Mouse (Mus musculus) heart, adult 2 months (tissue): Measurements from ENCODE around the gene Pitpnm1. TPM values are rescaled to one million over a fixed set of nuclear protein-coding genes. Genes with fewer than 3 reads are reported as not detected.

ENCODE experiments used
- DNase-seq, 2 experiments: peaks; one replicate each; pipeline ENCODE4 v3.0.0; 2021
- H3K27ac ChIP-seq: fragments of 200-600 bp; 2 replicates; pipeline ENCODE4 v1.8.1; 2022
- H3K27me3 ChIP-seq: fragments of 200-500 bp; 2 replicates; pipeline ENCODE4 v1.6.1; 2012; ENCODE audit warnings: mild to moderate bottlenecking, low read length, inconsistent platforms, mixed read lengths; ENCODE audit not compliant: control insufficient read depth, insufficient read depth
- H3K36me3 ChIP-seq: fragments of 200-500 bp; 2 replicates; pipeline ENCODE4 v1.6.1; 2012; ENCODE audit warnings: low read length, inconsistent platforms; ENCODE audit not compliant: control insufficient read depth, insufficient read depth
- H3K4me1 ChIP-seq: fragments of 200-500 bp; 2 replicates; pipeline ENCODE4 v1.6.1; 2011; ENCODE audit warnings: low read length; ENCODE audit not compliant: control insufficient read depth, insufficient read depth
- H3K4me3 ChIP-seq: fragments of 200-600 bp; 2 replicates; pipeline ENCODE4 v1.8.1; 2022
- H3K79me2 ChIP-seq: fragments of 200-500 bp; replicated peaks from 2 replicates; pipeline ENCODE4 v1.6.1; 2012; ENCODE audit warnings: mild to moderate bottlenecking, inconsistent platforms, low read length, moderate library complexity, mixed read lengths; ENCODE audit not compliant: control insufficient read depth, insufficient read depth
- H3K9ac ChIP-seq: fragments of 200-500 bp; 2 replicates; pipeline ENCODE4 v1.6.1; 2012; ENCODE audit warnings: low read depth, mild to moderate bottlenecking, control low read depth, inconsistent platforms, low read length, mixed read lengths
- CTCF ChIP-seq: fragments of 200-600 bp; IDR thresholded peaks from 2 replicates; pipeline ENCODE4 v1.8.1; 2022; ENCODE audit warnings: antibody characterized with exemption, mild to moderate bottlenecking, moderate library complexity
- EP300 ChIP-seq: fragments of 200-500 bp; IDR thresholded peaks from 2 replicates; pipeline ENCODE4 v1.6.1; 2011; ENCODE audit warnings: low read depth, low read length, control low read depth; ENCODE audit not compliant: insufficient read depth
- POLR2A ChIP-seq: fragments of 200-500 bp; IDR thresholded peaks from 2 replicates; pipeline ENCODE4 v1.6.1; 2011; ENCODE audit warnings: mild to moderate bottlenecking, low read depth, low read length, control low read depth; ENCODE audit not compliant: insufficient read depth
- WGBS: fragments of 180-500 bp; shearing (Covaris S2); methylation state at CpG from one replicate; pipeline ENCODE4 v1.1.7; 2018; 5-methylcytosine and 5-hydroxymethylcytosine counted together
- intact Hi-C: fragments of 180-260 bp; cut with DNase I; formaldehyde crosslinking; loops from one replicate; pipeline ENCODE4 v1.15.1; 2025
- polyA plus RNA-seq: library from polyadenylated mRNA; depleted of rRNA; stranded (reverse); fragments of >200 nt; gene quantifications from 2 replicates; pipeline ENCODE4 v1.2.3, GENCODE M21; 2012
- total RNA-seq, 2 experiments: library from RNA; stranded (reverse); gene quantifications; 2 replicates each; pipeline ENCODE4 v1.2.3; 2021

The Pitpnm1 gene
- total and polyA plus RNA-seq, 3 experiments, result 18.1 to 49.9 (median 19.9) TPM

- H3K4me1 ChIP-seq, result peaks cover 10% of the 10 kb centered on the region
- no peak overlapping the region for H3K27ac ChIP-seq
- H3K9ac ChIP-seq, result no peak overlapping the region
- no peaks in the 10 kb centered on the region for H3K36me3 ChIP-seq
- H3K4me3 ChIP-seq, result no peak overlapping the region
- H3K27me3 ChIP-seq, result no peaks in the 10 kb centered on the region
- intact Hi-C loops, result no loop called here
- no peak for DNase-seq
- TF ChIP-seq POLR2A (no peak), EP300 (no peak)
- no peaks in the 10 kb centered on the region for H3K79me2 ChIP-seq
- 88% methylated on average over 5 of the region's 5 CpGs for WGBS
Measured at GRCm38 (mm10) chr19:4151898-4152297, 52.1 kb downstream of the Pitpnm1 start.

GRCm38 (mm10) chr19:4152445-4153231 lies 52.8 kb downstream of the Pitpnm1 start:
- no peak for DNase-seq
- Histone ChIP-seq H3K27ac (peak overlapping the region; percentile 40; the same call in 1 of the 2 replicates), H3K36me3 (no peaks in the 10 kb centered on the region), H3K9ac (no peak overlapping the region), H3K4me1 (peaks cover 10% of the 10 kb centered on the region), H3K79me2 (no peaks in the 10 kb centered on the region), H3K4me3 (no peak overlapping the region), H3K27me3 (no peaks in the 10 kb centered on the region)
- intact Hi-C loops, result no loop called here
- TF ChIP-seq EP300, result no peak
- no peak for TF ChIP-seq POLR2A
- TF ChIP-seq CTCF, result no peak
- 80% methylated on average over 8 of the region's 8 CpGs for WGBS

- H3K4me3 ChIP-seq, result no peak within 1 kb of the TSS
- H3K27me3 ChIP-seq, result no peaks in the 10 kb centered on the region
- H3K36me3 ChIP-seq, result no peaks in the 10 kb centered on the region
- H3K4me1 ChIP-seq, result peaks cover 7% of the 10 kb centered on the region
- TF ChIP-seq CTCF, result no peak
- 40% methylated on average over 11 of the region's 11 CpGs for WGBS
- H3K27ac ChIP-seq, result peak within 1 kb of the TSS; percentile 40; the same call in 1 of the 2 replicates
- no peaks in the 10 kb centered on the region for H3K79me2 ChIP-seq
- intact Hi-C loops, result no loop called here
- H3K9ac ChIP-seq, result no peak within 1 kb of the TSS
- peak in 1 of 2 experiments; percentile 57 for DNase-seq
Measured at GRCm38 (mm10) chr19:4153232-4153654, 53.4 kb downstream of the Pitpnm1 start, which contains the start of gene Ptprcap. Gene Ptprcap (plus strand): TSS chr19:4153604.

GRCm38 (mm10) chr19:4154437-4155222 lies 54.8 kb downstream of the Pitpnm1 start:
- 63% methylated on average over 13 of the region's 13 CpGs for WGBS
- H3K27ac ChIP-seq, result no peak overlapping the region
- H3K27me3 ChIP-seq, result no peaks in the 10 kb centered on the region
- H3K9ac ChIP-seq, result no peak overlapping the region
- DNase-seq, result no peak
- intact Hi-C loops, result no loop called here
- no peaks in the 10 kb centered on the region for H3K36me3 ChIP-seq
- TF ChIP-seq EP300 (no peak), POLR2A (no peak), CTCF (no peak)
- no peak overlapping the region for H3K4me3 ChIP-seq
- no peaks in the 10 kb centered on the region for H3K79me2 ChIP-seq
- peaks cover 7% of the 10 kb centered on the region for H3K4me1 ChIP-seq

GRCm38 (mm10) chr19:4155223-4156072 lies 55.6 kb downstream of the Pitpnm1 start:
- intact Hi-C loops, result no loop called here

More at GRCm38 (mm10) chr19:4155223-4156072, 55.6 kb downstream of the Pitpnm1 start:
- WGBS, result 72% methylated on average over 6 of the region's 6 CpGs
- Histone ChIP-seq H3K9ac (no peak overlapping the region), H3K27me3 (no peaks in the 10 kb centered on the region), H3K36me3 (no peaks in the 10 kb centered on the region), H3K4me1 (peaks cover 3% of the 10 kb centered on the region), H3K79me2 (no peaks in the 10 kb centered on the region), H3K27ac (no peak overlapping the region), H3K4me3 (no peak overlapping the region)
- no peak for DNase-seq
- TF ChIP-seq POLR2A, result 0 out of 2 replicates have a peak, but pooled peaks have one; percentile 19
- no peak for TF ChIP-seq EP300
